Mouse (Mus musculus): ENCODE measurements around the gene Sufu. TPM values are rescaled to one million over a fixed set of nuclear protein-coding genes. Genes with fewer than 3 reads are reported as not detected.
A peak's percentile ranks its signal among the peaks of the same experiment; 100 is the strongest.

The Sufu gene
- polyA plus RNA-seq, 1 experiment from 2014 or later: 19.8 TPM

DNA sequence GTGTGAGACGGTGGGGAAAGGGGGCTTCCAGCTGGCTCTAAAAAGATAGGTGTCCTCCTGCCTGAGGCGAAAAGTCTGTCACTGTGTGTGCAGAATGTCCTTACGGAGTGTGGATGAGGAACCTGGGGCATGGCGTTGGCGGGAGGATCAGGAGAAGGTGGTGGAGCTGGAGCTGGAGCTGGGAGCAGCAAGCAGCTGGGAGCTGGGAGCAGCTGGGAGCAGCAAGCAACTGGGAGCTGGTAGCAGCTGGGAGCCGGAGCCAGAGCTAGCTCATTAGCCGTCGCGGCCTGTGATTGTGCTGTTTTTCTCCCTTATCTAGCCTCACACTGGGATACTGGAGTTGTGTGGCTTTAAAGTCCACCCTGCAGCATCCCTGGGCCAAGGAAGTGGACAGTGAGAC, 19.6 kb downstream of the Sufu start:
- Histone ChIP-seq H3K4me2 (ENCODE audit: low read length) (no peak overlapping the region), H3K9ac (ENCODE audit: low read depth, low read length) (no peak overlapping the region), H3K4me3 (ENCODE audit: low read length) (no peak overlapping the region), H3K9me3 (ENCODE audit: control insufficient read depth, low read length) (no peaks in the 10 kb centered on the region), H3K36me3 (ENCODE audit: control insufficient read depth, insufficient read depth, low read length) (no peaks in the 10 kb centered on the region), H3K4me1 (ENCODE audit: control insufficient read depth, insufficient read depth, low read depth, low read length) (no peaks in the 10 kb centered on the region; the same call in 1 of the 2 replicates), H3K27me3 (replicated peaks; ENCODE audit: control insufficient read depth, insufficient read depth, low read length) (no peaks in the 10 kb centered on the region), H3K27ac (ENCODE audit: low read depth, low read length) (no peak overlapping the region)
- 53% methylated on average over 9 of the region's 9 CpGs for WGBS
- ATAC-seq: no peak

DNA sequence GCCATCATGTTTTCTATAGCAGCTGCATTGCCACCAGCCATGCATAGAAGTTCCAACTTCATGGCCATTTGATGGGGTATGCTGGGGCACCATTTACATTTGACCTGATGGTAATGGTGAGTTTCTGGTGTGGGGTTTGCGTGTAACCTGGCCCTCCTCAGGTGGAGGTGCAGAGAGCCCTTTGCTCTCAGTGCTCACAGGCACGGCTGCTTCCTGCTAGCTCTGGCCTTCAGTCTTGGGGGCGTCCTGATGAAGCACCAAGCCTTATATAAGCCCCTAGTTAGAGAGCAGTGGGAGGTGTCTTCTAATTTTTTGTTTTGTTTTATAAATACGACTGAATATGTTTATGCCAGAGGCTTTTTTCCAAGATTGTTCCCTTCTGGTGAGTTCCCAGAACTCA, 21.4 kb downstream of the Sufu start:
- no peak overlapping the region for H3K9ac ChIP-seq (ENCODE audit: low read depth, low read length)
- H3K4me1 ChIP-seq (ENCODE audit: control insufficient read depth, insufficient read depth, low read depth, low read length): peaks cover 12% of the 10 kb centered on the region
- no peak overlapping the region for H3K4me2 ChIP-seq (ENCODE audit: low read length)
- no peak for ATAC-seq
- no peaks in the 10 kb centered on the region for H3K9me3 ChIP-seq (ENCODE audit: control insufficient read depth, low read length)
- H3K27me3 ChIP-seq (replicated peaks; ENCODE audit: control insufficient read depth, insufficient read depth, low read length): no peaks in the 10 kb centered on the region
- WGBS: 90% methylated on average over 4 of the region's 4 CpGs
- no peaks in the 10 kb centered on the region for H3K36me3 ChIP-seq (ENCODE audit: control insufficient read depth, insufficient read depth, low read length)
- H3K27ac ChIP-seq (ENCODE audit: low read depth, low read length): no peak overlapping the region
- H3K4me3 ChIP-seq (ENCODE audit: low read length): no peak overlapping the region

DNA sequence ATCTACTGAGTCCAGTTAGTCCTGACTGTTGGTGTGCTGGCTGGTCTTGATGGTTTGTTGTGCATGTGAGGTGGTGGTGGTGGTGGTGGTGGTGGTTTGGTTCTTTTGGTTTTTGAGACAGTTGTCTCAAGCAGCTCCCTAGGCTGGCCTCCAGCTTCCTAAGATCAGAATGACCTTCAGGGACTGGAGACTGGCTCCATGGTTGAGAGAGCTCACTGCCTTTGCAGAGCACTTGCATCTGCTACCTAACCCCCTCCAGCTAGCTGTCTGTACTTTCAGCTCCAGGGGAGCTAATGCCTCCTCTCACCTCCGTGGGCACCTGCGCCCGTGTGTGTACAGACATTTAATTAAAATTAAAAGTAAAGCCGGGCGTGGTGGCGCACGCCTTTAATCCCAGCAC, 23.7 kb downstream of the Sufu start:
- ATAC-seq: no peak
- Histone ChIP-seq H3K27ac (ENCODE audit: low read depth, low read length) (no peak overlapping the region), H3K9me3 (ENCODE audit: control insufficient read depth, low read length) (no peaks in the 10 kb centered on the region), H3K4me3 (ENCODE audit: low read length) (no peak overlapping the region), H3K9ac (ENCODE audit: low read depth, low read length) (no peak overlapping the region), H3K27me3 (replicated peaks; ENCODE audit: control insufficient read depth, insufficient read depth, low read length) (no peaks in the 10 kb centered on the region), H3K36me3 (ENCODE audit: control insufficient read depth, insufficient read depth, low read length) (0 out of 2 replicates have a peak, but pooled peaks cover under 1% of the 10 kb centered on the region), H3K4me1 (ENCODE audit: control insufficient read depth, insufficient read depth, low read depth, low read length) (peaks cover 12% of the 10 kb centered on the region), H3K4me2 (ENCODE audit: low read length) (no peak overlapping the region)
- WGBS: 92% methylated on average over 7 of the region's 7 CpGs

DNA sequence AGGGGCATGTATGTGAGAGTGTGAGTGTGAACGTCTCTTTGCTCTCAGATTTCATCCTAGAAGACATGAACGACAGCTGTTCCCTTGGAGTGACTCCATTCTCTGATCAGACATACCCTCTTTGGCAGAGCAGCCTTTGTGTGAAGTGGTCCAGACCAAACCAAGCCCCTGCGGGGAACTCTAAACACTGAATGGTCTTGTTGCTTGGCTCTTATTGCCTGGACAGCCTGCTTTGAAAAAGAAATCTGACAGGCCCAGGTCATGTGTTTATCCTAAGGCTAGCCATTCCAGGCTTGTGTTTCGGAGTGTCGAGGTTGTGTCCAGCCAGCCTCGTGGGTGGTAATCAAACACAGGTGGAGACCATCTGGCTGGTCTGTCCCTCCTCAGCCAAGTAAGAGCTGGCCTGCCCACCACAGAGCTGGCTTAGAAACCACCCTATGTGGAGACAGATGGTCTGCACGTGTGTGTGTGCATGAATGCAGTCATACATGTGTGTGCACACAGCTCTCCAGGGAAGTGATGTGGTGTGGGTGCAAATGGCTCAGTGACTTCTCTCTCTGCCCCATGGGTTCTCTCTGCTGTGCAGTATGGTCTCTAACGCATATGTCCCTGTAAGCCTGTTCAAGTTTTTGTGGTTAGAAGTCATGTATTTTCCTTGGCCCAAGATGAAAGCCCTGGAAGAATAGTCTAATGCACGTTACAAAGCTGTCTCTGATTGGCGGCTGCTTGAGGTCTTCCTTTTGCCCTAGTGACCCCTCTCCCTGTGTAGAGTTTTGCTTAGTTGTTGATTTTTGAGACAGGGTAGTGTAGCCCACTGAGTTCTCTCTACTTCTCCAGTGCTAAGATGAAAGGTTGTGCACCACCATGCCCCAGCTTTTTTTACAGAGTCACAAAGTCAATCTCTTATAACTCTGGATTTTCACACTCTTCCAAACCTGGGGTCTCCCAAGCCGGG, 26.0 kb downstream of the Sufu start:
- H3K4me1 ChIP-seq (ENCODE audit: control insufficient read depth, insufficient read depth, low read depth, low read length): peaks cover 12% of the 10 kb centered on the region
- H3K27ac ChIP-seq (ENCODE audit: low read depth, low read length): peak overlapping the region; percentile 52
- H3K4me3 ChIP-seq (ENCODE audit: low read length): no peak overlapping the region
- no peak overlapping the region for H3K9ac ChIP-seq (ENCODE audit: low read depth, low read length)
- H3K9me3 ChIP-seq (ENCODE audit: control insufficient read depth, low read length): no peaks in the 10 kb centered on the region
- no peak overlapping the region for H3K4me2 ChIP-seq (ENCODE audit: low read length)
- peak; percentile 91 for ATAC-seq
- H3K27me3 ChIP-seq (replicated peaks; ENCODE audit: control insufficient read depth, insufficient read depth, low read length): no peaks in the 10 kb centered on the region
- 0 out of 2 replicates have a peak, but pooled peaks cover 2% of the 10 kb centered on the region for H3K36me3 ChIP-seq (ENCODE audit: control insufficient read depth, insufficient read depth, low read length)
- 31% methylated on average over 11 of the region's 11 CpGs for WGBS

DNA sequence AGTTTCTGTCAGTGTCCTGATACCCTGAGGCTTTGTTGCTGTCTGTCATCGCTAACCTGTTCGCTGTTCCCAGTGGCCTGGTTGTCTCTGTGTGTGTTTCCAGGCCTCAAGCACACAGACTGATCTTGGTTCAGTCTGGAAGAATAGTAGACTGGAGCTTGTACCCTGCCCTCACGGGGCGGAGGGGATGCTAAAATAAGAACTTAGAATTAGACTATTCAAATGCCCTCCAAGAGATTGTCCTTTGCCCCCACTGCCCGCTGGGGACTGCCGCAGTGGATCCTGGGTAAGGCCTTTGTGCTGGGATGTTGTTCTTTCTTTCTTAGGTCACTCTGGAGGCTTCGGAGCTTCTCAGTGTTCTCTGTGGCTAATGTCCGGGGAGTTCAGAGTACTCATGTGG, 28.6 kb downstream of the Sufu start:
- H3K4me2 ChIP-seq (ENCODE audit: low read length): no peak overlapping the region
- H3K4me1 ChIP-seq (ENCODE audit: control insufficient read depth, insufficient read depth, low read depth, low read length): peaks cover 12% of the 10 kb centered on the region
- ATAC-seq: no peak
- 93% methylated on average over 8 of the region's 8 CpGs for WGBS
- no peak overlapping the region for H3K4me3 ChIP-seq (ENCODE audit: low read length)
- H3K9me3 ChIP-seq (ENCODE audit: control insufficient read depth, low read length): no peaks in the 10 kb centered on the region
- H3K9ac ChIP-seq (ENCODE audit: low read depth, low read length): no peak overlapping the region
- H3K27ac ChIP-seq (ENCODE audit: low read depth, low read length): no peak overlapping the region
- H3K36me3 ChIP-seq (ENCODE audit: control insufficient read depth, insufficient read depth, low read length): 0 out of 2 replicates have a peak, but pooled peaks cover 2% of the 10 kb centered on the region
- no peaks in the 10 kb centered on the region for H3K27me3 ChIP-seq (replicated peaks; ENCODE audit: control insufficient read depth, insufficient read depth, low read length)

DNA sequence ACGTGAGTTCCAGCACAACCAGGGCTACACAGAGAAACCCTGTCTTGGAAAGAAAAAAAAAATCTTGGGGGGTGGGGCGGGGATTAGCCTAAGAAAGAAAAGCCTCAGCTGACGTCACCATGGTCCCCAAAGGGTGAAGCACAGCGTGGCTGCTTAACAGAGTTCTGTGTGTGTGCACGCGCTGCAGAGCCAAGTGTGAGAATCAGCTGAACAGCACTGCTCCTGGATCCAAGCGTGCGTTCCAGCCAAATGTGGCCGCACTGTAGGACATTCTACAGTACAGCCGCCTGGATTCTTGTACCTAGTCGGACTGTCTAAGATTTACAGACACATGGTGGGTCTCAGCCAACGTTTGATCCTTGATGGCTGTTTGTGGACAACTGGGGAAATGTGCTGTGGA, 29.8 kb downstream of the Sufu start:
- Histone ChIP-seq H3K36me3 (ENCODE audit: control insufficient read depth, insufficient read depth, low read length) (0 out of 2 replicates have a peak, but pooled peaks cover 2% of the 10 kb centered on the region), H3K4me2 (ENCODE audit: low read length) (no peak overlapping the region), H3K27ac (ENCODE audit: low read depth, low read length) (0 out of 2 replicates have a peak overlapping the region, but pooled peaks have one; percentile 29), H3K9ac (ENCODE audit: low read depth, low read length) (no peak overlapping the region), H3K4me3 (ENCODE audit: low read length) (no peak overlapping the region), H3K4me1 (ENCODE audit: control insufficient read depth, insufficient read depth, low read depth, low read length) (peaks cover 12% of the 10 kb centered on the region), H3K27me3 (replicated peaks; ENCODE audit: control insufficient read depth, insufficient read depth, low read length) (no peaks in the 10 kb centered on the region), H3K9me3 (ENCODE audit: control insufficient read depth, low read length) (no peaks in the 10 kb centered on the region)
- 64% methylated on average over 12 of the region's 12 CpGs for WGBS
- ATAC-seq: no peak

DNA sequence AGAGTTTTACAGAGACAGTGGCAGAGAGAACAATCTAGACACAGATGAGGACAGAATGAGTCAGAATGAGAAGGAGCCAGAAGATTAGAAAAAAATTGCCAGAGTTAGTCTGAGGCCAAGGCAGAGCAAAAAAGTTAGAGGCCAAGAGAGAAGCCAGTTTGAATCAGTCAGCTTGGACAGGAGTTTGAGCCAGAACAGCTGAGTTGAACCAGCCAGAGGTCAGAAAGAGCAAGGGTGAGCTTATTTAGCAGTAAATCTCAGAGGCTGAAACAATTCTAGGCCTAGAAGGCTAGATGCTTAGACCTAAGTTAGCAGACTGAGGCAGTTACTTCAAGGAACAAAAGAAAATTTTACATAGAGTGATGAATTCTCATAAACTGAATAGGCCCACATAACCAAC, 32.6 kb downstream of the Sufu start:
- H3K4me2 ChIP-seq (ENCODE audit: low read length): no peak overlapping the region
- ATAC-seq: no peak
- H3K27me3 ChIP-seq (replicated peaks; ENCODE audit: control insufficient read depth, insufficient read depth, low read length): no peaks in the 10 kb centered on the region
- H3K27ac ChIP-seq (ENCODE audit: low read depth, low read length): no peak overlapping the region
- no peak overlapping the region for H3K9ac ChIP-seq (ENCODE audit: low read depth, low read length)
- H3K9me3 ChIP-seq (ENCODE audit: control insufficient read depth, low read length): no peaks in the 10 kb centered on the region
- H3K36me3 ChIP-seq (ENCODE audit: control insufficient read depth, insufficient read depth, low read length): 0 out of 2 replicates have a peak, but pooled peaks cover 2% of the 10 kb centered on the region
- peaks cover under 1% of the 10 kb centered on the region; the same call in 1 of the 2 replicates for H3K4me1 ChIP-seq (ENCODE audit: control insufficient read depth, insufficient read depth, low read depth, low read length)
- H3K4me3 ChIP-seq (ENCODE audit: low read length): no peak overlapping the region

DNA sequence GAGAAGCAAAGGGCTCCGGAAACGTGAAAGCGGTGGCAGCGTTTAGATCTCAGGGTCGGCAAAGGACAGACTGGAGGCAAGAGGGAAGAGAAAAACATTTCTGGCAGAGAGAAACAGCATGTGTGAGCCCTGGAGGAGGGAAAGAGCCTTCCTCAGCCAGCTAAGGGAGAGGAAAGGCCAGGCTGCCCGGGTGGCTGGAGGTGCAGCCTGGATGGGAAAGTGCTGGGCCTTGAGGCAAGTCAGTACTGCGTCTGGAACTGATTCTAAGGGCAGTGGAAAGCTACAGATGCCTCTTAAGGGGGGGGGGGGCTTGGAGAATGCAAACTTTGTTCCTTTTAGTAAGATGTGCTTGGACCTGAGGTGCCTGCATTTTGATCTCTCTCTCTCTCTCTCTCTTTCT, 37.0 kb downstream of the Sufu start:
- peak overlapping the region; percentile 9; the same call in 1 of the 2 replicates for H3K27ac ChIP-seq (ENCODE audit: low read depth, low read length)
- no peak overlapping the region for H3K4me3 ChIP-seq (ENCODE audit: low read length)
- H3K36me3 ChIP-seq (ENCODE audit: control insufficient read depth, insufficient read depth, low read length): no peaks in the 10 kb centered on the region
- no peak overlapping the region for H3K9ac ChIP-seq (ENCODE audit: low read depth, low read length)
- 64% methylated on average over 7 of the region's 7 CpGs for WGBS
- no peaks in the 10 kb centered on the region for H3K9me3 ChIP-seq (ENCODE audit: control insufficient read depth, low read length)
- ATAC-seq: no peak
- no peak overlapping the region for H3K4me2 ChIP-seq (ENCODE audit: low read length)
- H3K4me1 ChIP-seq (ENCODE audit: control insufficient read depth, insufficient read depth, low read depth, low read length): peaks cover 15% of the 10 kb centered on the region
- H3K27me3 ChIP-seq (replicated peaks; ENCODE audit: control insufficient read depth, insufficient read depth, low read length): no peaks in the 10 kb centered on the region

DNA sequence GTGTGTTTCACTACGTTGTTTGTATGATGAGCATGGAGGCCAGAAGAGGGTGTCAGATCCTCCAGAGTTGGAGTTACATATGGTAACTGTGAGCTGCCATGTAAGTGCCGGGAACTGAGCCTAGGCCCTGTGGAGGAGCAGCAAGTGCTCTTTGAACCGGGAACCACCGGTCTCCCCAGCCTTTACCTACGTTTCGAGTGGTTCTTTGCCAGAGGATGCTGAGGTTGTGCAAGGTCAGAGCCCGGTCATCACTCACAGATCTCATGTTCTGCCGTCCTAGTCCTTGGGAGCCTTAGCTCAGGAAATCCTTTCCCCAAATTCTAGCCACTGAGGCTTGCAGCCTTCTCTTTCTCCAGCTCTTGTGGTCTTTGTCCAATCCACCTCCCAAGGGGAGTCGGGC, 37.5 kb downstream of the Sufu start:
- no peak overlapping the region for H3K4me2 ChIP-seq (ENCODE audit: low read length)
- no peak overlapping the region for H3K27ac ChIP-seq (ENCODE audit: low read depth, low read length)
- H3K4me1 ChIP-seq (ENCODE audit: control insufficient read depth, insufficient read depth, low read depth, low read length): peaks cover 15% of the 10 kb centered on the region
- H3K9ac ChIP-seq (ENCODE audit: low read depth, low read length): no peak overlapping the region
- no peaks in the 10 kb centered on the region for H3K9me3 ChIP-seq (ENCODE audit: control insufficient read depth, low read length)
- no peaks in the 10 kb centered on the region for H3K27me3 ChIP-seq (replicated peaks; ENCODE audit: control insufficient read depth, insufficient read depth, low read length)
- 64% methylated on average over 9 of the region's 9 CpGs for WGBS
- H3K36me3 ChIP-seq (ENCODE audit: control insufficient read depth, insufficient read depth, low read length): no peaks in the 10 kb centered on the region
- ATAC-seq: no peak
- no peak overlapping the region for H3K4me3 ChIP-seq (ENCODE audit: low read length)

Measured in hindbrain, embryonic 16.5 days (tissue).